Mouse (Mus musculus) testis, adult 2 months (tissue): Measurements from ENCODE around the gene F830045P16Rik.

ENCODE experiments used
- CTCF ChIP-seq: fragments of 200-500 bp; IDR thresholded peaks from 2 replicates; pipeline ENCODE4 v1.5.1; 2012; ENCODE audit warnings: low read depth, mild to moderate bottlenecking, inconsistent platforms, low read length, moderate library complexity; ENCODE audit not compliant: control insufficient read depth, insufficient read depth, insufficient replicate concordance
- POLR2A ChIP-seq: fragments of 200-500 bp; IDR thresholded peaks from 2 replicates; pipeline ENCODE4 v1.6.1; 2012; ENCODE audit warnings: low read depth, mild to moderate bottlenecking, inconsistent platforms, low read length, moderate library complexity; ENCODE audit not compliant: control insufficient read depth

DNA sequence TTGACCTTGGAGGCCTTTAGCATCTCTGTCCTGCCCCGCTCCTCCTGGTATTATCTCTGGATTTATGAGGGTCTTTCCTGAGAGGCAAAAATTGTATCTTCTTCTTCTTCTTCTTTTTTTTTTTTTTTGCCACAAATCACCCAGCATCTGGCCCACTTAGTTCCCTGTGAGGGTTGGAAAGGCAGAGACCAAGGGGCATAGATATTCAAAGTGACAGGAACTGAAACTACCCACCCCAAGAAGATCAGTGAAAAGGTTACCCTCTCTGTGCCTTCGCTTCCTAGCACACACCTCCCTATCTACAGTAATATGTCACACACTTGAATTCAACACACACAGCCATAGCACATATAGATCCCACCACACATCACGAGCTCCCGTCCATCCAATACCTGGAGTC lies 38.7 kb upstream of the F830045P16Rik start:
- TF ChIP-seq POLR2A (no peak), CTCF (no peak)
